Mouse (Mus musculus): ENCODE results near the gene Pomp.

Gene Pomp

GRCm38 (mm10) chr5:147860449-147861261, at the start of gene Pomp:
Gene Pomp (plus strand): TSS chr5:147860461.
- H3K36me3 ChIP-seq (ENCODE audit: insufficient read depth, low read length): peaks cover 40% of the 10 kb centered on the region
- no peaks in the 10 kb centered on the region for H3K9me3 ChIP-seq (ENCODE audit: low read length)
- H3K4me1 ChIP-seq (replicated peaks; ENCODE audit: low read depth, low read length): peaks cover 60% of the 10 kb centered on the region
- peak within 1 kb of the TSS; percentile 98 for H3K4me3 ChIP-seq (replicated peaks; ENCODE audit: low read length)
- H3K27me3 ChIP-seq (ENCODE audit: insufficient read depth, low read length): no peaks in the 10 kb centered on the region
- no peak for TF ChIP-seq CTCF (conservative IDR thresholded peaks at IDR 0.05; ENCODE audit: low read length)
- no peak for TF ChIP-seq NANOG (IDR thresholded peaks at IDR 0.05; ENCODE audit: borderline replicate concordance, low read length)
- no peak for TF ChIP-seq POU5F1 (IDR thresholded peaks at IDR 0.05; ENCODE audit: borderline replicate concordance, low read length)

- Histone ChIP-seq H3K27me3 (ENCODE audit: insufficient read depth, low read length) (no peaks in the 10 kb centered on the region), H3K4me1 (replicated peaks; ENCODE audit: low read depth, low read length) (peaks cover 8% of the 10 kb centered on the region; the same call in 1 of the 2 replicates), H3K36me3 (ENCODE audit: insufficient read depth, low read length) (no peaks in the 10 kb centered on the region), H3K4me3 (replicated peaks; ENCODE audit: low read length) (no peak overlapping the region), H3K9me3 (ENCODE audit: low read length) (peaks cover 73% of the 10 kb centered on the region)
- no peak for TF ChIP-seq NANOG (IDR thresholded peaks at IDR 0.05; ENCODE audit: borderline replicate concordance, low read length)
- TF ChIP-seq POU5F1 (IDR thresholded peaks at IDR 0.05; ENCODE audit: borderline replicate concordance, low read length): no peak
- no peak for TF ChIP-seq CTCF (conservative IDR thresholded peaks at IDR 0.05; ENCODE audit: low read length)
Measured at GRCm38 (mm10) chr5:147812255-147813040, 47.8 kb upstream of the Pomp start.

GRCm38 (mm10) chr5:147814971-147815370, 45.3 kb upstream of the Pomp start:
- H3K4me1 ChIP-seq (replicated peaks; ENCODE audit: low read depth, low read length): peaks cover 21% of the 10 kb centered on the region
- H3K36me3 ChIP-seq (ENCODE audit: insufficient read depth, low read length): no peaks in the 10 kb centered on the region
- peaks cover 61% of the 10 kb centered on the region for H3K9me3 ChIP-seq (ENCODE audit: low read length)
- no peaks in the 10 kb centered on the region for H3K27me3 ChIP-seq (ENCODE audit: insufficient read depth, low read length)
- TF ChIP-seq POU5F1 (IDR thresholded peaks at IDR 0.05; ENCODE audit: borderline replicate concordance, low read length) (no peak), NANOG (IDR thresholded peaks at IDR 0.05; ENCODE audit: borderline replicate concordance, low read length) (no peak), CTCF (conservative IDR thresholded peaks at IDR 0.05; ENCODE audit: low read length) (no peak)
- H3K4me3 ChIP-seq (replicated peaks; ENCODE audit: low read length): no peak overlapping the region

- Histone ChIP-seq H3K27me3 (ENCODE audit: insufficient read depth, low read length) (no peaks in the 10 kb centered on the region), H3K4me1 (replicated peaks; ENCODE audit: low read depth, low read length) (peaks cover 21% of the 10 kb centered on the region), H3K36me3 (ENCODE audit: insufficient read depth, low read length) (no peaks in the 10 kb centered on the region), H3K4me3 (replicated peaks; ENCODE audit: low read length) (no peak overlapping the region), H3K9me3 (ENCODE audit: low read length) (peaks cover 58% of the 10 kb centered on the region)
- TF ChIP-seq POU5F1 (IDR thresholded peaks at IDR 0.05; ENCODE audit: borderline replicate concordance, low read length) (no peak), CTCF (conservative IDR thresholded peaks at IDR 0.05; ENCODE audit: low read length) (no peak), NANOG (IDR thresholded peaks at IDR 0.05; ENCODE audit: borderline replicate concordance, low read length) (no peak)
Measured at GRCm38 (mm10) chr5:147815592-147815991, 44.7 kb upstream of the Pomp start.

- no peak overlapping the region for H3K4me3 ChIP-seq (replicated peaks; ENCODE audit: low read length)
- H3K9me3 ChIP-seq (ENCODE audit: low read length): peaks cover 49% of the 10 kb centered on the region
- TF ChIP-seq NANOG (IDR thresholded peaks at IDR 0.05; ENCODE audit: borderline replicate concordance, low read length): no peak
- TF ChIP-seq CTCF (conservative IDR thresholded peaks at IDR 0.05; ENCODE audit: low read length): peak; percentile 75
- H3K27me3 ChIP-seq (ENCODE audit: insufficient read depth, low read length): no peaks in the 10 kb centered on the region
- no peaks in the 10 kb centered on the region for H3K36me3 ChIP-seq (ENCODE audit: insufficient read depth, low read length)
- H3K4me1 ChIP-seq (replicated peaks; ENCODE audit: low read depth, low read length): peaks cover 21% of the 10 kb centered on the region
Measured at GRCm38 (mm10) chr5:147816465-147816864, 43.8 kb upstream of the Pomp start.

- H3K4me3 ChIP-seq (replicated peaks; ENCODE audit: low read length): no peak overlapping the region
- peaks cover 37% of the 10 kb centered on the region for H3K9me3 ChIP-seq (ENCODE audit: low read length)
- H3K27me3 ChIP-seq (ENCODE audit: insufficient read depth, low read length): no peaks in the 10 kb centered on the region
- no peaks in the 10 kb centered on the region for H3K36me3 ChIP-seq (ENCODE audit: insufficient read depth, low read length)
- no peak for TF ChIP-seq NANOG (IDR thresholded peaks at IDR 0.05; ENCODE audit: borderline replicate concordance, low read length)
- peak; percentile 40 for TF ChIP-seq CTCF (conservative IDR thresholded peaks at IDR 0.05; ENCODE audit: low read length)
- TF ChIP-seq POU5F1 (IDR thresholded peaks at IDR 0.05; ENCODE audit: borderline replicate concordance, low read length): no peak
- peaks cover 21% of the 10 kb centered on the region for H3K4me1 ChIP-seq (replicated peaks; ENCODE audit: low read depth, low read length)
Measured at GRCm38 (mm10) chr5:147817747-147818496, 42.3 kb upstream of the Pomp start.

GRCm38 (mm10) chr5:147818866-147819265, 41.4 kb upstream of the Pomp start:
- Histone ChIP-seq H3K36me3 (ENCODE audit: insufficient read depth, low read length) (no peaks in the 10 kb centered on the region), H3K4me3 (replicated peaks; ENCODE audit: low read length) (no peak overlapping the region), H3K4me1 (replicated peaks; ENCODE audit: low read depth, low read length) (peaks cover 31% of the 10 kb centered on the region), H3K27me3 (ENCODE audit: insufficient read depth, low read length) (no peaks in the 10 kb centered on the region), H3K9me3 (ENCODE audit: low read length) (peaks cover 28% of the 10 kb centered on the region)
- no peak for TF ChIP-seq CTCF (conservative IDR thresholded peaks at IDR 0.05; ENCODE audit: low read length)
- TF ChIP-seq NANOG (IDR thresholded peaks at IDR 0.05; ENCODE audit: borderline replicate concordance, low read length): no peak
- TF ChIP-seq POU5F1 (IDR thresholded peaks at IDR 0.05; ENCODE audit: borderline replicate concordance, low read length): no peak

- Histone ChIP-seq H3K36me3 (ENCODE audit: insufficient read depth, low read length) (no peaks in the 10 kb centered on the region), H3K9me3 (ENCODE audit: low read length) (peaks cover 18% of the 10 kb centered on the region), H3K4me3 (replicated peaks; ENCODE audit: low read length) (no peak overlapping the region), H3K27me3 (ENCODE audit: insufficient read depth, low read length) (no peaks in the 10 kb centered on the region), H3K4me1 (replicated peaks; ENCODE audit: low read depth, low read length) (peaks cover 39% of the 10 kb centered on the region)
- TF ChIP-seq POU5F1 (IDR thresholded peaks at IDR 0.05; ENCODE audit: borderline replicate concordance, low read length): no peak
- TF ChIP-seq CTCF (conservative IDR thresholded peaks at IDR 0.05; ENCODE audit: low read length): peak; percentile 79
Measured at GRCm38 (mm10) chr5:147819895-147820294, 40.4 kb upstream of the Pomp start.

All from E14TG2a.4 (cell line).